Mouse (Mus musculus) cortical plate, adult 2 months (tissue): Measurements from ENCODE around the gene Rtn4rl1.

Experiments
- CTCF ChIP-seq: fragments of 200-500 bp; IDR thresholded peaks from 2 replicates; pipeline ENCODE4 v1.5.1; 2011; ENCODE audit warnings: mild to moderate bottlenecking, control low read depth, low read length; ENCODE audit not compliant: insufficient read depth; ENCODE audit errors: extremely low read depth
- POLR2A ChIP-seq: fragments of 200-500 bp; IDR thresholded peaks from 2 replicates; pipeline ENCODE4 v1.6.1; 2011; ENCODE audit warnings: mild to moderate bottlenecking, low read length, control low read depth; ENCODE audit not compliant: insufficient read depth; ENCODE audit errors: extremely low read depth

DNA sequence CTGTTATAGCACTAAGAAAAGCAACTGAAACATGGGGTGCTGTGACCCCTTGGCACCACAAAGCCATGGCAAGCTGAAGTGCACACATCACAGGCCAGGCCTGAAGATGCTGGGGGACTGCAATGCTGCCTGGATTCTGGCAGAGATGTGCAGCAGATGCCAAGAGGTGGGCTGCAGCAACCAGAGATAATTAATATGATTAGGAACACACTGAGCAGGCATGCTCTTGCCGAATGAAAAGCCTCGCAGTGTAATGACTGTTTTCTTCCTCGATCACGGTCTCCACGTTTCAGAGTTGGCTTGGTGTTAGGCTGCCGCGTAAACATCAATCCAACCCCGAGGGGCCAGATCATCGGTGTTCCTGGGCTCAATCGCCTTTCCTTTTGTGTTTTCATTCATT lies 106.2 kb downstream of the Rtn4rl1 start:
- TF ChIP-seq POLR2A (no peak), CTCF (no peak)
